Mouse (Mus musculus) stomach, postnatal 0 days (tissue): ENCODE results near the gene Irgc1.

Experiments
- CTCF ChIP-seq: IDR thresholded peaks from 2 replicates; pipeline ENCODE4 v1.5.1; 2016; ENCODE audit warnings: antibody characterized with exemption, low read depth, mild to moderate bottlenecking, moderate library complexity
- EP300 ChIP-seq: optimal IDR thresholded peaks from 2 replicates; pipeline ENCODE3; 2016; ENCODE audit warnings: antibody characterized with exemption

GRCm38 (mm10) chr7:24437981-24438380 is 14.1 kb downstream of the Irgc1 start:
- TF ChIP-seq EP300 (no peak), CTCF (no peak)
